Mouse (Mus musculus): ENCODE data around the gene Kpna2.

The Kpna2 gene

DNA sequence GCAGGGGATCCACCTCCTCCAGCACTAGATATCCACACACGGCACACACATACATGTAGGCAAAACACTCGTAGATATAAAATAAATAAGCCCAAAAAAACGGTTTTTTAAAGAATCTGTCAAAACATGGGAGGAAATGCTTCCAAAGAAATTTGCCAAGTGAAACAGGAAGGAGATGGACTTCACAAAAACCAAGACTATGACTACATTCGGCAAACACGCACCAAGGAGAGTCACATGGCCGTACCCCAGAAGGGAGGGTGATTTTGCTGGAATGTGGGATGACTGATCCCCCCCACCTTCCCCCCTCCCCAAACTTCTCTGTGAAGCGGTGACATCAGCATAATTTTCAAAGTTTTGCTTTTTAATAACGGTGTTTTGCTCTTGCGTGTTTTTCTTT lies 45.2 kb downstream of the Kpna2 start:
- in situ Hi-C loops (cut with MboI; ENCODE audit: unreplicated experiment in 2 of 2), result no loop called here

All from v-Abl transformed pro-B cells (cell line).